Mouse (Mus musculus) brain, embryonic 14.5 days (tissue): ENCODE data around the gene Cul3.

Experiments
- CTCF ChIP-seq: fragments of 200-500 bp; IDR thresholded peaks from 2 replicates; pipeline ENCODE4 v1.5.1; 2012; ENCODE audit warnings: inconsistent platforms, mild to moderate bottlenecking, moderate library complexity, borderline replicate concordance; ENCODE audit not compliant: insufficient read depth, insufficient read length; ENCODE audit errors: extremely low read depth
- POLR2A ChIP-seq: fragments of 200-500 bp; IDR thresholded peaks from 2 replicates; pipeline ENCODE4 v1.6.1; 2012; ENCODE audit warnings: mild to moderate bottlenecking, inconsistent platforms, borderline replicate concordance; ENCODE audit not compliant: poor library complexity, insufficient read depth, insufficient read length, severe bottlenecking; ENCODE audit errors: extremely low read depth

- TF ChIP-seq CTCF = no peak
- no peak for TF ChIP-seq POLR2A
Measured at GRCm38 (mm10) chr1:80382928-80383327, 42.6 kb upstream of the Cul3 start.
